Mouse (Mus musculus): ENCODE data around the gene Ppp1r8. TPM values are rescaled to one million over a fixed set of nuclear protein-coding genes. Genes with fewer than 3 reads are reported as not detected.
"Not testable (repeated sequence)": the region's sequence is repeated elsewhere in the genome, so short reads cannot be mapped to it uniquely, and the experiment has no call there.

Ppp1r8 gene
- polyA plus RNA-seq, 1 experiment from 2014 or later: 120 TPM

GRCm38 (mm10) chr4:132802171-132802637, 40.8 kb downstream of the Ppp1r8 start:
- H3K36me3 ChIP-seq (ENCODE audit: control insufficient read depth, insufficient read depth, low read length): no peaks in the 10 kb centered on the region
- DNase-seq (ENCODE audit: low spot score) (no peak), ATAC-seq (no peak)
- H3K9me3 ChIP-seq (replicated peaks; ENCODE audit: control insufficient read depth, low read length): no peaks in the 10 kb centered on the region
- H3K27me3 ChIP-seq (replicated peaks; ENCODE audit: control insufficient read depth, insufficient read depth, low read length): no peaks in the 10 kb centered on the region
- 76% methylated on average over 16 of the region's 16 CpGs for WGBS
- H3K4me2 ChIP-seq (ENCODE audit: low read length): no peak overlapping the region
- no peak overlapping the region for H3K9ac ChIP-seq (ENCODE audit: low read length)
- H3K4me1 ChIP-seq (ENCODE audit: control insufficient read depth, insufficient read depth, low read length): no peaks in the 10 kb centered on the region
- no peak overlapping the region for H3K4me3 ChIP-seq (ENCODE audit: low read depth, low read length)
- no peak overlapping the region for H3K27ac ChIP-seq (ENCODE audit: low read depth, low read length)

GRCm38 (mm10) chr4:132801176-132802077, 41.5 kb downstream of the Ppp1r8 start:
- H3K36me3 ChIP-seq (ENCODE audit: control insufficient read depth, insufficient read depth, low read length): no peaks in the 10 kb centered on the region
- H3K27ac ChIP-seq (ENCODE audit: low read depth, low read length): no peak overlapping the region
- no peaks in the 10 kb centered on the region for H3K9me3 ChIP-seq (replicated peaks; ENCODE audit: control insufficient read depth, low read length)
- no peaks in the 10 kb centered on the region for H3K4me1 ChIP-seq (ENCODE audit: control insufficient read depth, insufficient read depth, low read length)
- DNase-seq (ENCODE audit: low spot score) (no peak), ATAC-seq (no peak)
- H3K9ac ChIP-seq (ENCODE audit: low read length): no peak overlapping the region
- 0 out of 2 replicates have a peak, but pooled peaks cover 3% of the 10 kb centered on the region for H3K27me3 ChIP-seq (replicated peaks; ENCODE audit: control insufficient read depth, insufficient read depth, low read length)
- WGBS: 88% methylated on average over 18 of the region's 18 CpGs
- H3K4me2 ChIP-seq (ENCODE audit: low read length): no peak overlapping the region
- H3K4me3 ChIP-seq (ENCODE audit: low read depth, low read length): no peak overlapping the region

- no peak overlapping the region for H3K4me2 ChIP-seq (ENCODE audit: low read length)
- no peak overlapping the region for H3K9ac ChIP-seq (ENCODE audit: low read length)
- H3K27ac ChIP-seq (ENCODE audit: low read depth, low read length): no peak overlapping the region
- ATAC-seq (no peak), DNase-seq (ENCODE audit: low spot score) (no peak)
- peaks cover 6% of the 10 kb centered on the region; the same call in 1 of the 2 replicates for H3K4me1 ChIP-seq (ENCODE audit: control insufficient read depth, insufficient read depth, low read length)
- 94% methylated on average over 4 of the region's 4 CpGs for WGBS
- H3K27me3 ChIP-seq (replicated peaks; ENCODE audit: control insufficient read depth, insufficient read depth, low read length): peaks cover 9% of the 10 kb centered on the region; the same call in 1 of the 2 replicates
- no peak overlapping the region for H3K4me3 ChIP-seq (ENCODE audit: low read depth, low read length)
- no peaks in the 10 kb centered on the region for H3K36me3 ChIP-seq (ENCODE audit: control insufficient read depth, insufficient read depth, low read length)
- no peaks in the 10 kb centered on the region for H3K9me3 ChIP-seq (replicated peaks; ENCODE audit: control insufficient read depth, low read length)
Measured at GRCm38 (mm10) chr4:132799845-132800244, 43.1 kb downstream of the Ppp1r8 start.

- not testable (repeated sequence) for H3K4me2 ChIP-seq (ENCODE audit: low read length); H3K36me3 ChIP-seq (ENCODE audit: control insufficient read depth, insufficient read depth, low read length); H3K4me3 ChIP-seq (ENCODE audit: low read depth, low read length); H3K9ac ChIP-seq (ENCODE audit: low read length); H3K4me1 ChIP-seq (ENCODE audit: control insufficient read depth, insufficient read depth, low read length); H3K27me3 ChIP-seq (replicated peaks; ENCODE audit: control insufficient read depth, insufficient read depth, low read length); H3K9me3 ChIP-seq (replicated peaks; ENCODE audit: control insufficient read depth, low read length); H3K27ac ChIP-seq (ENCODE audit: low read depth, low read length); DNase-seq (ENCODE audit: low spot score); ATAC-seq
- WGBS: 85% methylated on average over 3 of the region's 3 CpGs
Measured at GRCm38 (mm10) chr4:132798666-132799065, 44.3 kb downstream of the Ppp1r8 start.

- Histone ChIP-seq H3K27ac (ENCODE audit: low read depth, low read length) (no peak overlapping the region), H3K4me3 (ENCODE audit: low read depth, low read length) (no peak overlapping the region), H3K9me3 (replicated peaks; ENCODE audit: control insufficient read depth, low read length) (no peaks in the 10 kb centered on the region), H3K4me1 (ENCODE audit: control insufficient read depth, insufficient read depth, low read length) (peaks cover 6% of the 10 kb centered on the region; the same call in 1 of the 2 replicates), H3K9ac (ENCODE audit: low read length) (no peak overlapping the region), H3K4me2 (ENCODE audit: low read length) (no peak overlapping the region), H3K27me3 (replicated peaks; ENCODE audit: control insufficient read depth, insufficient read depth, low read length) (peaks cover 9% of the 10 kb centered on the region; the same call in 1 of the 2 replicates), H3K36me3 (ENCODE audit: control insufficient read depth, insufficient read depth, low read length) (no peaks in the 10 kb centered on the region)
- WGBS: 74% methylated on average over 4 of the region's 4 CpGs
- DNase-seq (ENCODE audit: low spot score) (no peak), ATAC-seq (no peak)
Measured at GRCm38 (mm10) chr4:132798028-132798427, 44.9 kb downstream of the Ppp1r8 start.

- Histone ChIP-seq H3K27ac (ENCODE audit: low read depth, low read length) (no peak overlapping the region), H3K4me3 (ENCODE audit: low read depth, low read length) (no peak overlapping the region), H3K27me3 (replicated peaks; ENCODE audit: control insufficient read depth, insufficient read depth, low read length) (peaks cover 9% of the 10 kb centered on the region; the same call in 1 of the 2 replicates), H3K4me2 (ENCODE audit: low read length) (no peak overlapping the region), H3K36me3 (ENCODE audit: control insufficient read depth, insufficient read depth, low read length) (no peaks in the 10 kb centered on the region), H3K9me3 (replicated peaks; ENCODE audit: control insufficient read depth, low read length) (no peaks in the 10 kb centered on the region), H3K4me1 (ENCODE audit: control insufficient read depth, insufficient read depth, low read length) (peaks cover 6% of the 10 kb centered on the region; the same call in 1 of the 2 replicates), H3K9ac (ENCODE audit: low read length) (no peak overlapping the region)
- 93% methylated on average over 1 of the region's 1 CpGs for WGBS
- DNase-seq (ENCODE audit: low spot score) (no peak), ATAC-seq (no peak)
Measured at GRCm38 (mm10) chr4:132797461-132797860, 45.5 kb downstream of the Ppp1r8 start.

- Histone ChIP-seq H3K4me3 (ENCODE audit: low read depth, low read length) (no peak within 1 kb of the TSS), H3K4me2 (ENCODE audit: low read length) (peak within 1 kb of the TSS; percentile 44), H3K4me1 (ENCODE audit: control insufficient read depth, insufficient read depth, low read length) (peaks cover 6% of the 10 kb centered on the region; the same call in 1 of the 2 replicates), H3K36me3 (ENCODE audit: control insufficient read depth, insufficient read depth, low read length) (no peaks in the 10 kb centered on the region), H3K27me3 (replicated peaks; ENCODE audit: control insufficient read depth, insufficient read depth, low read length) (peaks cover 9% of the 10 kb centered on the region; the same call in 1 of the 2 replicates), H3K9ac (ENCODE audit: low read length) (peak within 1 kb of the TSS; percentile 41; the same call in 1 of the 2 replicates), H3K27ac (ENCODE audit: low read depth, low read length) (no peak within 1 kb of the TSS), H3K9me3 (replicated peaks; ENCODE audit: control insufficient read depth, low read length) (no peaks in the 10 kb centered on the region)
- ATAC-seq: no peak
- WGBS: 4% methylated on average over 21 of the region's 21 CpGs
- peak; percentile 51 for DNase-seq (ENCODE audit: low spot score)
Measured at GRCm38 (mm10) chr4:132796196-132796886, 46.6 kb downstream of the Ppp1r8 start, which contains the start of gene Themis2. Themis2 (minus strand) TSS chr4:132796387.

GRCm38 (mm10) chr4:132795171-132795570, 47.8 kb downstream of the Ppp1r8 start:
- Histone ChIP-seq H3K4me2 (ENCODE audit: low read length) (no peak overlapping the region), H3K9ac (ENCODE audit: low read length) (no peak overlapping the region), H3K36me3 (ENCODE audit: control insufficient read depth, insufficient read depth, low read length) (no peaks in the 10 kb centered on the region), H3K27me3 (replicated peaks; ENCODE audit: control insufficient read depth, insufficient read depth, low read length) (peaks cover 9% of the 10 kb centered on the region; the same call in 1 of the 2 replicates), H3K4me1 (ENCODE audit: control insufficient read depth, insufficient read depth, low read length) (peaks cover 6% of the 10 kb centered on the region; the same call in 1 of the 2 replicates), H3K27ac (ENCODE audit: low read depth, low read length) (no peak overlapping the region), H3K4me3 (ENCODE audit: low read depth, low read length) (no peak overlapping the region), H3K9me3 (replicated peaks; ENCODE audit: control insufficient read depth, low read length) (no peaks in the 10 kb centered on the region)
- ATAC-seq (no peak), DNase-seq (ENCODE audit: low spot score) (no peak)
- 63% methylated on average over 7 of the region's 7 CpGs for WGBS
